Mouse (Mus musculus) ES-Bruce4 (cell line): ENCODE data around the gene Stk32c.

Experiments
- CTCF ChIP-seq: IDR thresholded peaks from one replicate; pipeline ENCODE4 v1.8.1; 2011; ENCODE audit warnings: low read depth, low read length
- EP300 ChIP-seq: IDR thresholded peaks from 2 replicates; pipeline ENCODE4 v1.6.1; 2011; ENCODE audit warnings: low read depth, low read length; ENCODE audit not compliant: insufficient read depth
- POLR2A ChIP-seq: IDR thresholded peaks from one replicate; pipeline ENCODE4 v1.8.1; 2011; ENCODE audit warnings: low read length; ENCODE audit not compliant: insufficient read depth

GRCm38 (mm10) chr7:139239432-139239831 lies 26.3 kb upstream of the Stk32c start:
- TF ChIP-seq CTCF (no peak), POLR2A (no peak), EP300 (no peak)
